Comparison of ENCODE assay signal across 33 mouse cellular contexts in genomic region chr17:90430211-90430610, GRCm38 (mm10).
"Had no signal": no experiment of that assay in that cellular context is flagged by ENCODE, and none has a peak within 500 bp of the region (broad histone marks: within the 10 kb centered on the region; RNA-seq: fewer than 3 reads in every experiment).

No protein-coding gene starts in this region.

- ATAC-seq: hindbrain, embryonic 16.5 days; inflammation-experienced regulatory T-cells, adult 6 months; intestine, embryonic 15.5 days; intestine, embryonic 16.5 days; intestine, postnatal 0 days had no signal

- H3K9me3 ChIP-seq: heart, embryonic 12.5 days; heart, embryonic 13.5 days; heart, embryonic 15.5 days; hindbrain, embryonic 12.5 days; hindbrain, embryonic 13.5 days; hindbrain, embryonic 15.5 days; intestine, embryonic 15.5 days; kidney, embryonic 15.5 days had no signal

- H3K9ac ChIP-seq: heart, embryonic 12.5 days; heart, embryonic 13.5 days; heart, embryonic 15.5 days; hindbrain, embryonic 12.5 days; hindbrain, embryonic 13.5 days; hindbrain, embryonic 14.5 days; hindbrain, embryonic 15.5 days; intestine, embryonic 15.5 days; kidney, embryonic 15.5 days had no signal

- DNase-seq: heart, postnatal 10 days; heart, postnatal 14 days; heart, postnatal 36 days; heart, postnatal 4 days; kidney, adult 11 months; kidney, adult 18-20 months; kidney, adult 2 months; kidney, adult 8-10 months; kidney, adult 9 months; kidney, postnatal 10 days; kidney, postnatal 14 days; kidney, postnatal 25 days; kidney, postnatal 36 days; kidney, postnatal 4 days; layer of hippocampus, adult 9-11 months; layer of hippocampus, postnatal 36 days had no signal

- H3K27me3 ChIP-seq: heart, embryonic 12.5 days; heart, embryonic 13.5 days; heart, embryonic 15.5 days; hindbrain, embryonic 12.5 days; hindbrain, embryonic 13.5 days; hindbrain, embryonic 15.5 days; intestine, embryonic 15.5 days; kidney, embryonic 15.5 days had no signal

- H3K27ac ChIP-seq: heart, embryonic 13.5 days; heart, embryonic 15.5 days; hindbrain, embryonic 12.5 days; hindbrain, embryonic 13.5 days; hindbrain, embryonic 14.5 days; hindbrain, embryonic 15.5 days; intestine, embryonic 15.5 days; kidney, embryonic 15.5 days; kidney, postnatal 0 days; layer of hippocampus, adult 2 months; left cerebral cortex, adult 2 months had no signal

- H3K36me3 ChIP-seq: heart, embryonic 12.5 days; heart, embryonic 13.5 days; heart, embryonic 15.5 days; hindbrain, embryonic 12.5 days; hindbrain, embryonic 13.5 days; hindbrain, embryonic 15.5 days; intestine, embryonic 15.5 days; kidney, embryonic 15.5 days had no signal

- H3K4me3 ChIP-seq: heart, embryonic 12.5 days; heart, embryonic 13.5 days; heart, embryonic 15.5 days; hindbrain, embryonic 12.5 days; hindbrain, embryonic 13.5 days; hindbrain, embryonic 15.5 days; intestine, embryonic 15.5 days; kidney, embryonic 15.5 days; layer of hippocampus, adult 2 months; left cerebral cortex, adult 2 months had no signal

- H3K4me2 ChIP-seq: heart, embryonic 11.5 days; heart, embryonic 12.5 days; heart, embryonic 13.5 days; heart, embryonic 15.5 days; hindbrain, embryonic 12.5 days; hindbrain, embryonic 13.5 days; hindbrain, embryonic 14.5 days; hindbrain, embryonic 15.5 days; intestine, embryonic 15.5 days; kidney, embryonic 15.5 days had no signal

- H3K4me1 ChIP-seq: heart, embryonic 12.5 days; heart, embryonic 13.5 days; heart, embryonic 15.5 days; hindbrain, embryonic 12.5 days; hindbrain, embryonic 13.5 days; hindbrain, embryonic 15.5 days; intestine, embryonic 15.5 days; kidney, embryonic 15.5 days had no signal
